Mouse (Mus musculus): ENCODE measurements around the gene Kdm4a.

Kdm4a gene

GRCm38 (mm10) chr4:118156559-118156958 is 23.3 kb downstream of the Kdm4a start:
- no peak for DNase-seq (ENCODE audit: low spot score in 2 of 2)

DNA sequence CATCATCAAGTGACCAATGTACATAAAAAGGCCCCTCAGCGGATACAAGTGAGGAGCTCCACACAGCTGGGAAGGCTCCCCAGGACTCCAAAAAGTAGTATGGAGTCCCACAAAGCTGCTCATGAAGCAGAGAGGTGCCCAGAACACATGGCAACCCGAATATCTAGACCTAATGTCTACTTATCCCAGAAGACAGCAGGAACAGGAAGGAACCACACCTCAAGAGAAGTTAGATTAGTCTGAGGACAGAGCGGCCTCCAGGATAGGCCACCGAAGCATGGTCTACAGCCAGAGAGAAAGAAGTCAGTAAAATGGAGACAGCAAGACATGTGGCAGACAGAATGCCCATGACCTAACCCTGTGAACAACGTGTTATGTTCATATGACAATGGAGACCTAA is 25.0 kb downstream of the Kdm4a start:
- no peak for DNase-seq (ENCODE audit: low spot score in 2 of 2)

DNA sequence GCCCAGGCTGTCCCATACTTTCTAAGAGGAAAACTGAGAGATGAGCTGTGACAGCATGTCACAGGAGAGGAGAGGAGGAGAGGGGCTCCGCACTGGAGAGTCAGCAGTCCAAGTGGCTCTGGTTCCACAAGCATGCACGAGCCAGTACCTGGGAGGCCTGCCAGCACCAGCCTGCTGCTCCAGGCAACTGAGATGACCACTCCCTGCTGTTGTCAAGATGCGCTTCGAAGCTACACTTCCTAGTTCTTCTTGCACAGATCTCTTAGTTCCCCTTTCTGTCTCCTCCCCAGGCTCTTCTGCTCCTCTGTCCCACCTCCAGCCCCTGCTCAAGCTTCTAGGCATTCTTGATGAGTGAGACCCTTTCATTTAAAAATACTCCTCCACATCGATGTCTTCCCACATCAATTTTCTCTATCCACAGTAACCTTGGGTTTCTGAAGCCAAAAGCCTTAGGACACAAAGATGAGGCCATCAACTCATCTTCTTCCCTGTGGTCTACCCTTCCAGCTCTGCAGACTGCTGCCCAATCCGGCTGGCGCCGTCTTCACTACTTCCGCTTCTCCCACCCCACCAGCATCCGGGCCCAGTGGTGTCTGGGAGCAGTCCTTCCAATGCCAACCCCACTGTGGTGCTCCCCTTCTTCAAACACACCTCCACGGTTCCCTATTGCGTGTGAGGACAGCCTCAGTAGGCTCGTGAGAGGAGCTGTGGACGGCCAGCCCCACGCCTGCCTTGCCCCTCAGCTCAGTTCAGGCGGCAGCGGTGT is 27.6 kb downstream of the Kdm4a start:
- DNase-seq (ENCODE audit: low spot score in 2 of 2): peak in 1 of 2 experiments; percentile 10

DNA sequence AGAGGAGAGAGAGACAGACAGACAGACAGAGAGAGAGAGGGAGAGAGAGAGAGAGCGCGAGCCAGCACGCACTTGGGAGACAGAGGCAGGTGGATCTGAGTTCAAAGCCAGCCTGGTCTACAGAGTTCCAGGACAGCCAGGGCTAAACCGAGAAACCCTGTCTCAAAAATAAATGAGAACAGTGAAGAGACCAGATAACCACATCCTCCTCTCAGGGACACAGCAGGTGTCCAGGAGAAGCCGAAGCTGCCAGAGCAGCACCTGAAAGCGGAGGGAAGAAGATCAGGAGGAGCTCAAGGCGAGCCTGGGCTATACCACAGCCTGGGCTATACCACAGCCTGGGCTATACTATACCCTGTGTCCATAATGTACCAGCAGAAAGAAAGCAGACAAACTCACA is 29.0 kb downstream of the Kdm4a start:
- DNase-seq (ENCODE audit: low spot score in 2 of 2): no peak

DNA sequence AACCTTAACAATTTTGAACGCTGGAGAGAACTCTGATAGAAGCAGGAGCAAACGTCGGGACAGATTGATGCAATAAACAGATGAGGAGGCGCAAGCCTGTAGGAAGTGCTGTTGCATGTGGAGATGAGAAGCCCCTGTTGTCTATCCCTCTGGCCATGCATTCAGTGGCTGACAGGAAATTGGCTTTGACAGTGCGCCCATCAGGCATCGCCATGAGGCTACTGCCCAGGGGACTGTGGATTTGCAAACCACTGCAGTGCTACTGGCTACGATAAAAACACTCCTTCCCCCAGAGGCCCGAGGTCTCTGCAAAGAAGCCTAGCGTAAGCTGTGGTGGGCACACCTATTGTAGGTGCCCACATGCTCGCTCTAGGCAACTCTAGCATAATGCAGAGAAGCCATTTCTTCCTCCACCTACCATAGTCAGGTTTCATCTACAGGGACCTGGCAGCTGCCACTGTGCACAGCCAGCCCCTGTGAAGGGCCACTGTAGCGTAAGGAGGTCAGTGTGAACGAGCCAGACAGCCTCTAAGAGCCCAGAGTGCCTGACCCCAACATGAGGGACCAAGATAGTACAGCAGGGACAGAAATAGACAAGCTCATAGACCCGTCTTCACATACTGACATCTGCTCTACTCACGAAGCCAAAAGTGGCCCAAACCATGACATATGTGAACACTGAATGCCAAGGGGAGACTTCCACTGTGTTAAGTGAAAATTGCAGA is 29.7 kb downstream of the Kdm4a start:
- DNase-seq (ENCODE audit: low spot score in 2 of 2): no peak

GRCm38 (mm10) chr4:118149055-118149576 is 30.7 kb downstream of the Kdm4a start:
- no peak for DNase-seq (ENCODE audit: low spot score in 2 of 2)

- no peak for DNase-seq (ENCODE audit: low spot score in 2 of 2)
These were observed 31.5 kb downstream of the Kdm4a start for GRCm38 (mm10) chr4:118148317-118148687.

- DNase-seq (ENCODE audit: low spot score in 2 of 2): no peak
These were observed 32.1 kb downstream of the Kdm4a start for GRCm38 (mm10) chr4:118147547-118148316.

DNA sequence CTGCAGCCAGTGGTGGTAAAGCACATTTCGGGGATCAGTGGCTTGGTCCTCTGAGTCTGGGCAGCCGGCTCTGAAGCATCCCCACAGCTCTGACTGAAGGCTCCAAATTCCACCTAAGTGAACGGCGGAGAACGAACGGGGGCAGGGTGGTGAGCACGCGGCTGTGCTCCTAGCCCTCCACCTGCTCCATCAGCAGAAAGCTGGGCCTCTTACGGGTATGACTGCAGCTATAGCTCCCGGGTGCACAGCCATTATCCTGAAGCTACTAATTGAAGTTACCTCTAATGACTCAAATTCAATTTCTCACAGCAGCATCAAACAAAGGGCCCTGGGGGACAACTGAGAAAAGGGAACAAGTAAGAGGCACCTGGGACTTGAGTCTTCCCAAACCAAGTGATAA is 32.8 kb downstream of the Kdm4a start:
- DNase-seq (ENCODE audit: low spot score in 2 of 2): no peak

DNA sequence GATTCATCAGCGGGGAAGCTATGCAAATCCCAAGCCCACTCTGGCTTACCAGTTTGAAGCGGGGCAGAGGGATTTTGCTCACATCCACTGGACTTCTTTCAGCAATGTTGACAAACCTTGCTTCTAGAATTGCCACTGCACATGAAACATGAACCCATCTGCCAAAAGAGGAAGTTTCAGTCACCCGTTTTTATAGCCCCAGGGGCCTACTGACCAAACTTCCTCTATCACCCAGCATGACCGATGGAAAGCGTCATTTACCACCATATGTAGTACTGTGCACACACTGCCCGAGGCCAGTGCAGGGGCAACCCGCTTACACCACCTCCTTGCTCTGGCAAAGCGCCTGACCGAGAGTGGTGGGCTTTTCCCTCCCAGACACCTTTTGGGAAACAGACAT is 35.5 kb downstream of the Kdm4a start:
- DNase-seq (ENCODE audit: low spot score in 2 of 2): peak in 1 of 2 experiments; percentile 54

GRCm38 (mm10) chr4:118143679-118144078 is 36.2 kb downstream of the Kdm4a start:
- DNase-seq (ENCODE audit: low spot score in 2 of 2): no peak

DNA sequence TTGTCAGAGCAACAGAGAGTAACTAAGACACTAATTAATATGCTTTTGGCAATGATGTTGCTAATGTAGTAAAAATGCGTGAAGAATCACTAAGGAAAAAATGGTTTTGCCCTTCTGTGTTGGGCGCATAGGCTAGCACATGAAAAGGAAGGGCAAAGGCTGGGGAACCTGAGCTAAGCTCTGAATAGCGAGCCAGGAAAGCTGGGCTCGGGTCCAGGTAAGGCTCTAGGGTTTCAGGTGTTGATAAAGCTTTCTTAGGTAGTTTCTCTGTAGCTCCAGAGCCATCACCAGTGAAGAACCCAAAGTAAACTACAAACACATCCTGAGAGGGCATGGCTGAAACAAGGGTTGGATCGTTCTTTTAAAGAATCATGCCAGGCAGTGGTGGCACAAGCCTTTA is 38.3 kb downstream of the Kdm4a start:
- no peak for DNase-seq (ENCODE audit: low spot score in 2 of 2)

GRCm38 (mm10) chr4:118138891-118139290 is 41.0 kb downstream of the Kdm4a start:
- peak in 1 of 2 experiments; percentile 3 for DNase-seq (ENCODE audit: low spot score in 2 of 2)

GRCm38 (mm10) chr4:118137857-118138256 is 42.0 kb downstream of the Kdm4a start:
- no peak for DNase-seq (ENCODE audit: low spot score in 2 of 2)

GRCm38 (mm10) chr4:118137311-118137710 is 42.5 kb downstream of the Kdm4a start:
- no peak for DNase-seq (ENCODE audit: low spot score in 2 of 2)

DNA sequence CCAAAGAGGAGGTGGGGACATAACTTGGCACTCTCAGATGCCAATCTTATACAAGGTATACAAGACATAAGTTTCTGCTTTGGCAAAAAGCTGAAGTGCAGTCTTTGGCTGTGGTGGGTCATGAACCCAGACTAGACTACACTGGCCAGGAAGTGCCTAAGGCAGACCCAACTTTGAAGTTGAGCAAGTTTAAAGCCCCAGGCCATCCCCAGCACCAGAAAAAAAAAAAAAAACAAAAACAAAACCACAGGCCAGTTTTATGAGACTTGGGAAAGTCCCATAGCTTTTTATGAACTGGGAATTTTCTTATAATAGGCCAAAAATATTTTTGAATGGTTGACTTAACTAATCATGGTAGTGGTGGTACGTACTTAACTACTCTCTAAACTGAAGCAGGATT is 44.4 kb downstream of the Kdm4a start:
- DNase-seq (ENCODE audit: low spot score in 2 of 2): no peak

DNA sequence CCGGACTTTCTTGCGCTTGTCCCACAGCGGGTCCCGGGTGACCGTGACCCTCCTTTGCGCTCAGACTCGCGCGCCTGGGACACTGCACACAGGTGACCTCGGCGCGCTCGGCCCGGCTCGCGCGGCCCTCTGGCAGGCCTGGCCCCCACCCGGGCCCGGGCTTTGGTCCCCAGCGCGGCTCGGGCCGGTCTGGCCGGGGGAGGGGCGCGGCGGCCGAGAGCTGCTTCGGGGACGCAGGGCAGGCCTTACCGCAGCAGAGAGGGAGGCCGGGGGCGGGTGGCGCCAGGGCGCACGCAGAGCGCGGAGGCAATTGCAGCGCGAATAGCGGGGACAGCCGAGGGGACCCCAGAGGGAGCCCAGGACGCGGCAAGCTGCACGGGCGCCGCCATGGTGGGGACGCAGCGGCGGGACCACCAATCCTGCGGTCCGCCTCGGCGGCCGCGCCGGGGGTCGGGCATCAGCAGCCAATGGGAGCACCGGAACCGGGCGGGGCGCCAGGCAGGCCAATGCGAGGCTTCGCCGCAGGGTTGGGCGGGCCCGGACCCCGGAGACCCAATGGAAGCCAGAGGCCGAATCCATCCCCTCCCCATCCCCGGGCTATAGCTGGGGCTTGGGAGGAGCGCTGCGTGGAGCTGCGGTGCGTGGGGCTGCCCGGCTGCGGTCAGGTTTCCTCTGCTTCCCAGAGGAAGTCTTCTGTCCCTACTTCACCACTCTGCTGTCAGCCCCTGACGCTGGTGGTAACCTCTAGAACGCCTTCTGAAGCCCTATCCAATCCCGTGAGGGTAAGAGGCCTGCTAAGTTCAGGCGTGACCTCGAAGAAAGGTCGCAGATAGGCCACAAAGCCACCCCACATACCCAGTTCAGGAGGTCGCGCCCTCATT is 45.1 kb downstream of the Kdm4a start, which contains the start of gene St3gal3:
St3gal3 (minus strand) TSS at position 430 of the 881 bp plus-strand sequence.
- DNase-seq (ENCODE audit: low spot score in 2 of 2): peak; percentile 48 to 73

- no peak for DNase-seq (ENCODE audit: low spot score in 2 of 2)
These were observed 48.5 kb downstream of the Kdm4a start for GRCm38 (mm10) chr4:118131329-118131728.

GRCm38 (mm10) chr4:118123030-118123704 is 56.7 kb downstream of the Kdm4a start:
- DNase-seq (ENCODE audit: low spot score in 2 of 2): no peak

- no peak for DNase-seq (ENCODE audit: low spot score in 2 of 2)
These were observed 57.8 kb downstream of the Kdm4a start for GRCm38 (mm10) chr4:118122078-118122477.

DNA sequence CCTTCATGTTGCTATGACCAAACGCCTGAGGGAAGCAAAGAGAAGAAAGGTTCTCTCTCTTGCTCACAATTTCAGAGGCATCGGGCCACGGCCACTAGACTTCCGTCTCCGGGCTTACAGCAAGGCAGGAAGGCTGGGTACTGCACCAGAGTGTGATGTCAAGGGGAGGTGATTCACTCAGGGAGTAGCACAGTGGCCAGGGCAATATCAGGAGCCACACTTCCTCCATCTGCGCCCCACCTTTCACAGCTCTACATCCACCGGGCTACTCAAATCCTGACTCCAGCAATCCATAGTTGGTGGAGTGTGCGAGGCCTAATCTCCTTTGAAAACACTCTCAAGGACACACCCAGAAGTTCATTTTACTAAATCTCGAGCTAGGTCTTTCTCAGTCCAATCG is 62.3 kb downstream of the Kdm4a start:
- no peak for DNase-seq (ENCODE audit: low spot score in 2 of 2)
